Mouse (Mus musculus): ENCODE measurements around the gene Lad1.

Lad1 gene

DNA sequence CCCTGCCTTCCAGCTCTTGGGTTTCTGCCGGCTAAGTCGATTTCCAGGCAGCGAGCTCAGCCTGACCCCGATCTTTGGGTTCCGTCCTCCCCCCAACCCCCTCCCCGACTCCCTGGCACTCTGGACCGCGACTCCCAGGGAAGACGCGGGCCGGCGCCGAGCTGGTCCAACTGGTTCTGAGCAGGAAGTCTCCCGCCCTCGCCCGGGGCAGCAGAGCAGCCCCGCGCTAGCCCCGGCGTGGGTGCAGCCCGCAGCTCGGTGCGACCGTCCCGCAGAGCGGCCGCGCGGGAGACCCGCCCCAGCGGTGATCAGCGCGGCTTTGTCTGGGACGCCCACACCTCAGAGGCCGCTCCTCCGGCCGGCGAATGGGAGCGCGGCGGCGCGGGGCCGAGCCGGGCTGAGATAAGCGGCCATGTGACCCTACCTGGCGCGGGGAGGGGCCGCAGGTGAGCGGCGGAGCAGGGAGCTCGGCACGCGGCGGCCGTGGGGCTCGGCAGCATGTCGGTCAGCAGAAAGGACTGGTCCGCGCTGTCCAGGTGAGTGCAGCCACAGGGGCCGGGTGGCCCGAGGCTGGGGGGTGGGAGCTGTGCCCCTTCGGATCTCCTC lies at the start of gene Lad1:
Lad1 (plus strand) TSS at position 118 of the 606 bp plus-strand sequence.
- peak; percentile 28 for DNase-seq (ENCODE audit: low read depth, low spot score)

DNA sequence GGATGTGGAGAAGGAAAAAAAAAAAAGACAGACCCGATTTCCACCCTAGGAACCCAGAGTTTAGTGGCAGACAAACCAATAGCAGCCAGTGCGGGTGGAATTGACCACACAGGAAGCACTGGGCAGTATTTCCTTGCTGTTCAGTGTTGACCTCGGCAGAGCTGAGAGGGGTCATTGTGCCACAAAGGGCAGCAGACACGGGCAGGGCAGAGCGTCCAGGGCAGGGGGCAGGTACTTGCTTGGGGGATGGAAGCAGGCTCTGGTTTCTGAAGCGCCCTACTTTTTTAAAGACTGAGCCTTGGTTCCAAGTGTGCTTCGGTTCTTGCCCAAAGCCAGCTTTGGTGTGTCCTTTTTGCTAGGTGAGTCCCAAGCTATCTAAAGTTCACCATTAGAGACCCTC lies 48.2 kb upstream of the Lad1 start:
- no peak for DNase-seq (ENCODE audit: low read depth, low spot score)

DNA sequence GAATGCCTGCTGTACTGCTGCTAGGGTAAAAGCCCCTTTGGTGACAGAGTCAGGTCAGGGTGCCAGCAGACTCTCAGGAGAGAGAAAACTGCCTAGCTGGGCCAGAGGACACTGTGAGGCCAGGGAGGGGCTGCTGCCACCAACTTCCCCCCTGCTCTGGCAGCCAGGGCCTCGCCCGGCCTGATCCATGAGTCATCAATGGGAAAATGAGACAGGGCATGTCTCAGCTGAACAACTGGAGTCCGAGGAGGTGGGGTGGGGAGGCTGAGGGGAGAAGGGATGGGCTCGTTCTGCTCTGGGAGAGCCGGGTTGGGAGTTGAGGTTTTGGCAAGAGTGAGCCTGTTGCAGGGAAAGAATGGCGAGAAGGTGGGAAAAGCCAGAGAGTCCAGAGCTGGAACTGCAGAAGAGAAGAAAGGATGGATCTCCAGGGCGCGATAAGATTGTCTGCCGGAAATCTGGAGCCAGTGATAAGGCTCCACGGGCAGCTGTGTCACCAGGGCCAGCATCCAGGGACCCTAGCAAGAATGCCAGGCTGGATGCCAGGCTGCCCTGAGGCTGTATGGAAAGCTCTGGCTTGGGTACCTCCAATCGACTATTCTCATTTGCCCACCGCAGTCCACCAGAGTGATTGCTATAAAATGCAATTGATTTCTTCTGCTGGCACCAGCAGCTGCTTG lies 47.4 kb upstream of the Lad1 start:
- DNase-seq (ENCODE audit: low read depth, low spot score) = no peak

DNA sequence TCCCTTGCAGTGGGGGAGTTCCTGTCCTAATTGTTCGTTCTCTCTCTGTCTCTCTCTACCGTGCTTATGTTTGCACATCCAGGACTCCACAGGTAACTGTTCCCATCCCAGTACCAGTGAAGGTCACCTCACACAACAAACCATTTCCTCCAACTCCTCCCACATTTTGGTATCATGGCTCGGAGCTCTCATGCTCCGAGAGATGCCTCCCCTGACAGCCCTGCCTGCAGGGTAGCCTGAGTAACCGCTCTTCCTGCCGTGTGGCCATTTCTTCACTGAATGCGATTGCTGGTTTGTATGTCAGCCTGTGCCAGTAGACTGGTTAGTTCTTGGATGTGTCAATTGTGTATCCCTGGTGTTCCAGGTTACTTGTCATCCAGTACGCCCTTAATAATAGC lies 46.8 kb upstream of the Lad1 start:
- no peak for DNase-seq (ENCODE audit: low read depth, low spot score)

DNA sequence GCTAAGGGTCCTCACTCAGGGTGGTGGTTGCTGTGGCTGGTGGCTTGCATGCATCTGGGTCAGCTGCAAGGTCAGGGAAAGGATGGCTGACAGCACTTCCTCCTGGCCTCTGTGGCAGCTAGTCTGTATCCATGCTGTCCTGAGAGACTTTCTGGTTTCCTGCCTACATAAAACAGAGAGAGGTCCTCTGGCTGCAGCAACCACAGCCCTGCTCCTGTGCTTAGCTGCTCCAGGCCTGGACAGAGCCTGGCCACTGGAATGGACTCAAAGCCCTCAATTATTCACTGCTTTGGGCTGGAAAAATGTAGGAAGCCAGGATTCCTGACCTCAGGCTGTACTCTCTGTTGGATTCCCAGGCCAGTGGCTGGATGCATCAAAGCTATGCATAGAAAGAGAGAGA lies 41.8 kb upstream of the Lad1 start:
- DNase-seq (ENCODE audit: low read depth, low spot score) = no peak

DNA sequence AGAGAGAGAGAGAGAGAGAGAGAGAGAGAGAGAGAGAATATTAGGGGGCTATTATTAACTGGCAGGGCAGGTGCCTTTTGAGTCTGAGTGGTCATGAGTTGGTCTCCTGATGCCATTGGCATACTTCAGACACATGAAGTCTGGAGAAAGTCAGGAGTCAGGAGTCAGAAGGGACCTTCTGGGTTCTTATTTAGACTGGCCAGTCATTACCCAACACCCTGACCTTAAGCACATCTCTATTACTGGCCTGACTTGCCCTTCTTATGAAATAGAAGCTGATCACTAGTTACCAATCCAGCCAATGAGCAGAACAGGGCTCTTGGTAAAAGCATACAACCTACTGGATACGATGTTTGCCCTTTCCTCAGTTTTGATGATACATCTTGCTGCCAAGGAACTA lies 41.4 kb upstream of the Lad1 start:
- DNase-seq (ENCODE audit: low read depth, low spot score) = no peak

DNA sequence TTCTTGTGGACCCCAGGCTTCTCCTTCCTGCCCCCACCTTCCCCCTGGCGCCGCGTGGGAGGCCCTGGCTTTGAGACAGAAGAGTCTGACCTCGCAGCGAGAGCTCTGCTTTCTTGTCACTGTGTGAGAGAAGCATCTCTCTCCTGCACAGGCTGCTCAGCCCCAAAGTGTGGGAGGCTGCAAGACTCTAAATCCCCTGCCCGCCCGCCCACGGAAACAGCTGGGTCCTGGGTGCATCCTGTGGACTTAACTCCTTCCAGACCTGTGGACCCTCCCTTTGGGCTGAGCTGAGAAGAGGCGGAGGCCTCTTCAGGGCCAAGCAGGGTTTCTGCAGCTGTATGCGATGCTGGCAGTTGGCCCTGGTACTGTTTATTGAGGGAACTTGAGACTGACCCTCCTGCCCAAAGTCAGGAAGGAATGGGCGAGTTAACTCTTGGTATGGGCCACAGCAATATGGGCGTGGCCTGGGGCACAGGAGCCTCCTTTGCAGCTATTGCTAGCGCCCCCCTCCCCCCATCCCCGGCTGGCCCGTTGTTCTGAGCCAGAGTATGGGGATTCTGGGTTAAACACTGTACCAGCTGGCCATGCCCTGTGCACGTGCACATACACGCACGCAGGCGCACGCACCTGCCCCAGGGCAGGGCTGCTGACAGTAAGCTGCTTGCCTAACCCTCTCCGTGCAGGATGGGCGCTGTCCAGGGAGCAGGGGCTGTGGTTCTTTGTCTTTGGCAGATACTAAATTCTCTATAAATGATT lies 39.4 kb upstream of the Lad1 start, which contains the start of gene Tnni1:
Tnni1 (plus strand) TSS at position 655 of the 756 bp plus-strand sequence.
- no peak for DNase-seq (ENCODE audit: low read depth, low spot score)

DNA sequence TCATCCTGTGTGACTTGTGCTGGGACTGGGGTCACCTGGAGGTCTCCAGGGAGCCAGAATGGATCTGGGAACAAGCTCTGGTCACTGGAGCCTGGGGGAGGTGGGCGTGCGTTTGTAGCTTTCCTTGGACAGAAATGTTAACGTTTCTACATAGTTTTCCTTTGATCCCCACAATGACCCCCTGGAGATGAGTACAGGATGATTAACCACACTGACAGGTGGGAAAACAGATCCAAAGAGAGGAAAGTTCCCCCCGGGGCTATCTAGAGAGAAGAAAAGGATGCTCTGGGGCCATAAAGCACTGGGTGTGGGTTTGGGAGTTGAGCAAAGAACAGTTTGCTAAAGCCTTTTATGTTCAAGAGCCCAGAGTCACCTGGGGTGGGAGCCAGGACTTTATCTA lies 37.7 kb upstream of the Lad1 start:
- no peak for DNase-seq (ENCODE audit: low read depth, low spot score)

DNA sequence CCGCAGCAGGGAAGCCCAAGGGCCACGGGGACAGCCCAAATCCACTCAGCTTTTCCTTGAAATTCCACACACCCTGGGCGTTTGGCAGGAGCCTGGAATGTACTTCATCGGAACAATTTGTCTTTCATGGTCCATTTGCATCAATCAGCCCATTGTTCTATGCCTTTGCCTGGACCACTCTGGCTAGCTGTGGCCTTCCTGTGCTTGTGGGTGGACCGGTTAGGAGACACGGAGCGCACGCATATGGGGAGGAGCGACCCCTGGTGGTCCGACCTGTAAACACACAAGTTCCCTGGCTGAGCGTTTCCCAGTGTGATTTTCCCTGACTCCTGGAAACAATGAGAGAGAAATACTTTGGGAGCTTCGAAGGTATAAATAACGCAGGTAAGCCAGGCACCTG lies 37.2 kb upstream of the Lad1 start:
- no peak for DNase-seq (ENCODE audit: low read depth, low spot score)

DNA sequence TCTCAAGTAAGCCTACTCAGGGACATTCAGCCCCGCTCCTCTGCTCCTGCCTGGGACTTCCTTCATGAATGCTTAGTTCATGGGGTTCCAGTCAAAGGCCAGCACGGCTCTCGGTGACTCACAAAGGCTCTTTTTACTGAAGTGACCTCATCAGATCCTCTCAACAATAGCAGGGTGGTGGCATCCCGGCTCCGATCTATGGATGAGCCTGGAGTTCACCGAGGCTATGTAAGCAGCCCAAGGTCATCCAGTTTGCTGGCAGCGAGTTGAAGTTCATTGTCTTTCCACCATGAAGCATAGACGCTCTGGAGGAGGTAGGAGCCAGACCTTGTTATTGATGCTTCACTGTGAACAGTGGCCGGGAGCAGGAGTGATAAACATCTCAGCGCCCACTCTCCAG lies 35.6 kb upstream of the Lad1 start:
- no peak for DNase-seq (ENCODE audit: low read depth, low spot score)

DNA sequence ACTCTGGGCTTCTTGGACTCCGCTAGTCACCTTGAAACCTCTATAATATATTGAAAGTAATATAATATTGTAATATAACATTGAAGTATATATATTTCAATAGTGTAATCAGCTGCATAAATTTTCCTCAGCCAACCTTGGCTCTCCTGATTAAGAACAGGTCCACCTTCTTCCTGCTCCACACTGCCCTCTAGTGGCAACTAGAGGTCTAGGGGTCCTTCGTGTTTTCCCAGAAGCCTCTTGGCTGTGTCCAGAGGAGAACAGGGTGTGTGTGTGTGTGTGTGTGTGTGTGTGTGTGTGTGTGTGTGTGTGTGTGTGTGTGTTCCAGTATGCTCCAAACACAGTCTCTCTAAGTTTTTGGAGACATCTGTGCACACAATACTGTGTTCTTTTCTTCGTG lies 30.6 kb upstream of the Lad1 start:
- peak; percentile 69 for DNase-seq (ENCODE audit: low read depth, low spot score)

DNA sequence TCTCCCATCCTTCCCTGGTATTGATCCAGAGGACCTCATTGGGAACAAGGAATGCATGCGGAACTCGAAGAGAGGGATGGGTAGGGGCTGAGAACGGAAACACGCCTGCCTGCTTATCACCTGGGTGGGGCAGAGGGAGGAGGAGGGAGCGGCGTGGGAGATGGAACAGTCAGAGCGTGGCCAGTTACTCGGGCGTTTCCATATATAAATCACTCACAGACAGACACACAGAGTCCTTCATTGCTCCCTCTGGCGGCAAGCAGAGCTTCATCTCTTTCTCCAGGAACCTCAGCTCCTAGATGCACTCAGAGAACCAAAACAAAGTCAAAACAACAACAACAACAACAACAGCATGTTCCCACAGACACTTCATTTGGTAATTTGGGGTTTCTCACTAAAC lies 29.7 kb upstream of the Lad1 start:
- no peak for DNase-seq (ENCODE audit: low read depth, low spot score)

DNA sequence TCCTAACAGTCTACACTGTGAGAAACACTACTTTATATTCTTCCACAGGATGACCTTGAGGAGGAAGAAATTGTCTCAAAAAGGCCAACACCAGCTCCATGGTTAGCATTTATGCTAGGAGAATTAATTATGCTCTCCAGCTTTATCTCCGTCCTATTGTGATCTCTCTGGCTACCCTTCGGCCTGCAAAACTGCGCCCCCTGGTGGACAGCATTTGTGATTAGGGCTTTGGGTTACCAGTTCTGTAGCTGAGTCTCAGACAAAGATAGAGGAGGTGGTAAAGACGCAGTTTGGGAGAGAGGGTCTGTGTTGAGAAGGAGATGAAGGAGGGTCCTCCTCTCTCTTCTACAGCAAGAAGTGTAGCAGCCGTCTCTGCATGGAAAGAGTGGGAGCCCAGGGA lies 28.6 kb upstream of the Lad1 start:
- DNase-seq (ENCODE audit: low read depth, low spot score) = peak; percentile 68

DNA sequence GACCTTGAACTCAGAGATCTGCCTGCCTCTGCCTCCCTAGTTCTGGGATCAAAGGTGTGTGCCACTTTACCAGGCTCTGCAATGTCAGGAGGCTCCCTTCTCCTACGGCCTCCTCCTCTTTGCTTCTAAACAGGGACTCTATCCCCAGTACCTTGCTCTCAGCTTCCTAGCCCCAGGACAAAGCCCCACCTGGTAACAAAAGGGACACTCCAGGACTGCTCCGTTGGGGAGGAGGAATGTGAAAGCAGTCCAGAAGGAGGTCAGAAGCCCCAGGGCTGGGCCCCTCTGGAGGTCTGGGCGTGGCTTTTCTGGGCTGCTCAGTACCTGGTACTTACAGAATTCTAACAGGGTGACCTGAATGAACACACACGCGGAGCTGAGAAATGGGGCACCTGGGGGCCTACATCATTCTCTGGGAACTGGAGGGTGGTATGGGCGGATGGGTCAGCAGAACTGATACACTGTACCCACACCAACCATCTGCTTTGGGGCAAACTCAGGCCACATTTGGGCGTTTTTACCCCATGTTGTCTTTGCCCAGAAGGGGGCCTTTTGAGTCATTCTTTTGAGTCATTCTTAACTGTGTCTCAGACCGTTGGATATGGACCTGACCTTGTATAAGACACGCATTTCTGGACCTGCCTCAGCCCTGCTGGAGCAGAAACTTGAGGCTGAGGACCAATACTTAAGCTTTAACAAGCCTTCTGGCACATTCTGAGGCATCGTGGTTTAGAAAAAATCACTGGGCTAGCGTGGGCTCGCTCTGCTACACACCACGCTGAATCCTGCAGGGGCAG lies 26.1 kb upstream of the Lad1 start:
- no peak for DNase-seq (ENCODE audit: low read depth, low spot score)

DNA sequence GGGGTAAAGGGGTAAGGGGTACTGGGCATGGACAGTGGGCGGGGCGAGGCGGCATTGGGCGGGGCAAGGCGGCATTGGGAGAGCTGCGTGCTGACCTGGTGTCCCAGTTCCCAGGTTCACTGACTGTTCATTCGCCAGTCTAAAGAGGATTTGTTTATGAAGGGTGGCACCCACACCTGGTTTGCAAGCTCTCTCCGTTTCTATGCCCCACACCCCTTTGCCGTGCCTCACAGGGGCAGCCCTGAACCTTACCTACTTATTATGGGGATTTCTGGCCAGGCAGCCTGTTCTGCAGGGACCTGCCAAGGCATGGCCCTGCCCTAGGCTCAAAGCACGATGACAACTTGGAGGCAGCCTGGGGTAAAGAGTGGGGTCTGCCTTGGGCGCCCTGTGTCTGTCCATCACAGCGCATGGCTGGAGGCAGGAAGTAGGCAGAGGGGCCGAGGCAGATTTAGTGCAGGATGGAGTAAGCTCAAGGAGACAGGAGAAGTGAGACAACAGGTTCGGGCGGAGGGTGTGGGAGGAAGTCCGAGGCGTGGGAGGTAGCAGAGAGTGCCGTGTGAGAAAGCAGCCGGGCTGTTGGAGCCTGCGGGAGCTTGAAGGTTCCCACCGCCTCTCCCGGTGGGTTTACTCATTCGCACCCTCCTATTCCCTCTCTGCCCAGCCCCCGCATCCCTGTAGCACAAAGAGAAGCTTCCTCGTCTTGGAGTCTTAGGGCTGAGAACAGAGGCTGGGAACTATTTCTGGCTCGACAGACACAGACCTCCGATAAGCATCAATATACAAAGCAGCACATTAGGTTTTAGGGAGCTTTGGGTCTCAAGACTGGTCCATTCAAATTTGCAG lies 24.8 kb upstream of the Lad1 start:
- DNase-seq (ENCODE audit: low read depth, low spot score) = peak; percentile 66

DNA sequence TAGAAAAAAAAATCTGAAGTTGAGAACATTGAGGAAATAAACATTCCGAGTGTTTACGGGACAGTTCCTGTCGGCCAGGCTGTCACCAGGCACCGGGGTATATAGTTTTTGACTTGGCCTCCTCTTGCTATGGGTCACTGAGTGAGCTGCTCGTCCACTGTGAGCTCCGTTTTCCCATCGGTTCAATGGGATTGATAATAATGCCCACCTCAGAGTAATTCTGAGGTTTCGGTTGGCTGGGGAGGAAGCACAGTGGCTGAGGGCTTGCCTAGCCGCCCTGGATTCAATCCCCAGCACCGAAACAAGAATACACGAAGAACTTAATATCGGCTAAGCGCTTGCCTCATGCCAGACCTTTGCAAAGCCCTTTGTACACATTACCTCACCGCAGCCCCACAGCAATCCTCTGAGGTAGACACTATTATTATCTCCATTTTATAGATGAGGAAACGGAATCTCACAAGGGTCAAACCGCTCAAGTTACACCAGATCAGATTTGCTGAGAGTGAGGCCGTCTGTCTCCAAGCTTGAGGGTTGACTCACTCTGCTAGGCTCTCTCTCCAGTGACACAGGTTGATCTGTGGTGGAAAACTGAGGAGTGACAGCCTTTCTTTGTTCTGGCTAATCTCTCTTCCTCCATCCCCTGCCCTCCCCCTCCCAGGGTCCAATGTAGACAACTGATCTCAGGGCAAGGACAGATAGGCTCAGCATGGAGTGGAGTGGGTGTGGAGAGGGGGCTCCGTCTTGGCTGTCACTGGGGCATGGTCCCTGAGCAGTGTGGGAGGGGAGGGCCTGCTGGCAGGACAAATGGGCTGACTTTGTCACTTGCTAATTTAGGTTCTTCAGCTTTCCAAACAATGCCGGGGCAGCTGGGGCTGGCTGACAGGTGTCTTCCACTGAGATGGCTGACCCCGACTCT lies 23.9 kb upstream of the Lad1 start:
- no peak for DNase-seq (ENCODE audit: low read depth, low spot score)

DNA sequence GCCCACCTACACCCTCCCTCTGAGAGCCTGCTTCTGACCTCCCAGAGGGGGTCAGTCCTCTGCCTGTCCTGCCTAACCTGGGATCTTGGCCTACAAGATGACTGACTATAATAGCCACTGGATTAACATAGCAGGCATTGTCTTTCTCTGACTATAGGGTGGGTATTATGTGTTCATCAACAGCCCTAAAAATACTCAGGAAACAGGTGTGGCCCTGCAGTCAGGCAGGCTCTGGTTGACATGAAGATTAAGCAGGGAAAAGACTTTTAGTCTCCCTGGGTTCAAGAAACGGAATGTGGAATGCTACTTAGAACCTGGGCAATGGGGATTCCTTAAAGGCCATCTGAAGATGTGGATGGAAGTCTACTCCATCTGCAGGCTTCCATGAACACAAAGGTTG lies 19.9 kb upstream of the Lad1 start:
- no peak for DNase-seq (ENCODE audit: low read depth, low spot score)

DNA sequence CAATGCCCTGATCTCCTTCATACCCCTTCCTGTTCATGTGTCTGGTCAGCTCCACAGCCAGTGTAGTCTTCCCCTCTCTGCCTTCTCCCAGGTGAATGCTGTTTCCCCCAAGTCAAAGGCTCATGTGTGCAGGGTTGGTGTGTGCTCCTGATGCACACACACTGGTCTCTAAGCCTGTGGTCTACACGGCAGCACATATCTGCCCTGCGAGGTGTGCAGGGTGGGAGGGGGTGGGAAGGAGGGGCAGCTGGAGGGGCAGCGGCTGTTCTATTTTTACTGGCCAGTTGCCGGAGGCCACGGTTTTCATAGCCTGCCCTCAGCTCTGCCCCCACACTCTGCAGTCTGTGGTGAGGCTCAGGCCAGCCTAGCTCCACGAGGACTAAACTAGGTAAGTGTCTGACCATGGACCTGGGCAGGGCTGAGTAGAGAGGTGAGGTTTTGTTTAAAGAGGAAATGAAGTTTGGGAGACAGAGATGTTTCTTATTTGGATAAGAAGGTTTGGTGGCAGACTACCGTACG lies 19.2 kb upstream of the Lad1 start:
- no peak for DNase-seq (ENCODE audit: low read depth, low spot score)

DNA sequence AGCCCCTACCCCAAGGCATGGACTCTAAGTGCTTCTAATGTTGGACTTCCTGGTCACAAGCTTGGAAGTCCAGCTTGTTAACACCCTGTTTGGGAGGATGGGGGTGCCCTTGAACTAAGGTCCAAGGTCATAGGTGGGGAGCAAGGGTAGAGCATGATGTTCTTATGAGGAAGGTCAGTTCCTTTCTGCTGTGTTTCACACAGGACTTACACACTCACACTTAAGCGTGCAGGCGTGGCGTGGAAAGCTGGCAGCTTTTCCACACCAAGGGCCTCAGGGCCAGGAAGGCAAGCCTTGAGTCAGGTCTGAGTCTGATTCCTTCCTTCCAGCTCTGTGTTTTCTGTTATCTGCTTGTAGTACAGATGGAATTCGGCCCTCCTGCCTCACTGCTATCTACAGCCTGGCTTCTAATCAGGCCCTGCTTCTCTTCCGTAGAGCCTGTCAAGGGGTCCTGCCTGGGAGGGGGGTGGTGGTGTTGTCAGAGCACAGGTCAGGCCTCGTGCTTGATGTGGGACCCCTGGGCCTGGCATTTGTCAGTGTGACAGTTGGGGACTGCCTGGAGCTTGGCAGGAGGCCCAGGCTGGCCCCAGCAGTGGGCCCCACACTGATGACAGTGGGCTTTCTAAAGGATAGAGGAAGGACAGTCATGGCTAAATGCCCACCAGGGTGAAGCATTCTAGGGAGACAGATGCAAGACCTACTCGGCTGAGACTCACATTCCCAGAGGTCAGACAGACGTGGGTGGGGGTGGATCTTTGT lies 18.0 kb upstream of the Lad1 start:
- DNase-seq (ENCODE audit: low read depth, low spot score) = no peak

Measured in retina, adult 2 months (tissue).